Mouse (Mus musculus): Measurements from ENCODE around the gene Pank2. TPM values are rescaled to one million over a fixed set of nuclear protein-coding genes. Genes with fewer than 3 reads are reported as not detected.
"Not testable (repeated sequence)": the region's sequence is repeated elsewhere in the genome, so short reads cannot be mapped to it uniquely, and the experiment has no call there.

Gene Pank2
- total RNA-seq, 2 experiments from 2014 or later = 26.7 to 35.3 TPM

- no peak for DNase-seq
These were observed 1.6 kb upstream of the Pank2 start for GRCm38 (mm10) chr2:131260544-131261307.

GRCm38 (mm10) chr2:131261481-131262212 is 648 bp upstream of the Pank2 start:
- no peak for DNase-seq

GRCm38 (mm10) chr2:131262680-131263670 is 680 bp downstream of the Pank2 start:
- no peak for DNase-seq

GRCm38 (mm10) chr2:131264027-131264426 is 1.7 kb downstream of the Pank2 start:
- no peak for DNase-seq

- no peak for DNase-seq
These were observed 2.8 kb downstream of the Pank2 start for GRCm38 (mm10) chr2:131265056-131265455.

GRCm38 (mm10) chr2:131275493-131275892 is 13.2 kb downstream of the Pank2 start:
- DNase-seq = no peak

- no peak for DNase-seq
These were observed 14.4 kb downstream of the Pank2 start for GRCm38 (mm10) chr2:131276722-131277121.

- DNase-seq = no peak
These were observed 19.3 kb downstream of the Pank2 start for GRCm38 (mm10) chr2:131281596-131281995.

- no peak for DNase-seq
These were observed 24.0 kb downstream of the Pank2 start for GRCm38 (mm10) chr2:131286276-131286675.

GRCm38 (mm10) chr2:131290669-131291068 is 28.4 kb downstream of the Pank2 start:
- DNase-seq = no peak

GRCm38 (mm10) chr2:131296746-131297261 is 34.5 kb downstream of the Pank2 start:
- no peak for DNase-seq

- not testable (repeated sequence) for DNase-seq
These were observed 36.4 kb downstream of the Pank2 start for GRCm38 (mm10) chr2:131298674-131299073.

- DNase-seq = no peak
These were observed 38.2 kb downstream of the Pank2 start for GRCm38 (mm10) chr2:131300485-131300884.

- DNase-seq = no peak
These were observed 39.3 kb downstream of the Pank2 start for GRCm38 (mm10) chr2:131301635-131302034.

GRCm38 (mm10) chr2:131304497-131304896 is 42.2 kb downstream of the Pank2 start:
- no peak for DNase-seq

GRCm38 (mm10) chr2:131305226-131305625 is 42.9 kb downstream of the Pank2 start:
- not testable (repeated sequence) for DNase-seq

GRCm38 (mm10) chr2:131307391-131307790 is 45.1 kb downstream of the Pank2 start:
- DNase-seq = no peak

- no peak for DNase-seq
These were observed 45.5 kb downstream of the Pank2 start for GRCm38 (mm10) chr2:131307822-131308221.

- no peak for DNase-seq
These were observed 47.0 kb downstream of the Pank2 start for GRCm38 (mm10) chr2:131309296-131309695.

GRCm38 (mm10) chr2:131316167-131316566 is 53.9 kb downstream of the Pank2 start:
- DNase-seq = no peak

- DNase-seq = no peak
These were observed 57.1 kb downstream of the Pank2 start for GRCm38 (mm10) chr2:131319401-131319800.

GRCm38 (mm10) chr2:131321192-131321591 is 58.9 kb downstream of the Pank2 start:
- DNase-seq = not testable (repeated sequence)
